Mouse (Mus musculus) embryonic facial prominence, embryonic 15.5 days (tissue): ENCODE measurements at regions not wholly inside any gene's neighbourhood (a gene's known extent, or its start where the extent isn't known, plus 50 kb on each side); places are given as distances from the start of the nearest gene placed in this dataset.

Source experiments
- ATAC-seq: fragments of 200-750 bp; cut with Nextera tagmentation; 2 replicates; pipeline ENCODE4 v1.8.0; 2017; ENCODE audit warnings: low read depth, moderate TSS enrichment; ENCODE audit not compliant: insufficient number of reproducible peaks, low FRiP score, low TSS enrichment
- H3K27ac ChIP-seq: fragments of 300-500 bp; sonication (generic); replicated peaks from 2 replicates; pipeline ENCODE4 v1.5.1; 2015; ENCODE audit warnings: mild to moderate bottlenecking, inconsistent platforms
- H3K27me3 ChIP-seq: fragments of 300-500 bp; sonication (generic); 2 replicates; pipeline ENCODE4 v1.6.1; 2015; ENCODE audit warnings: inconsistent platforms
- H3K36me3 ChIP-seq: fragments of 300-500 bp; sonication (generic); 2 replicates; pipeline ENCODE4 v1.6.1; 2015; ENCODE audit warnings: mild to moderate bottlenecking, inconsistent platforms
- H3K4me1 ChIP-seq: fragments of 300-500 bp; sonication (generic); 2 replicates; pipeline ENCODE4 v1.6.1; 2015; ENCODE audit warnings: inconsistent platforms
- H3K4me2 ChIP-seq: fragments of 300-500 bp; sonication (generic); replicated peaks from 2 replicates; pipeline ENCODE4 v1.6.1; 2015; ENCODE audit warnings: mild to moderate bottlenecking, inconsistent platforms
- H3K4me3 ChIP-seq: fragments of 300-500 bp; sonication (generic); replicated peaks from 2 replicates; pipeline ENCODE4 v1.5.1; 2015; ENCODE audit warnings: mild to moderate bottlenecking, inconsistent platforms
- H3K9ac ChIP-seq: fragments of 300-500 bp; sonication (generic); 2 replicates; pipeline ENCODE4 v1.6.1; 2015; ENCODE audit warnings: inconsistent platforms
- H3K9me3 ChIP-seq: fragments of 300-500 bp; sonication (generic); replicated peaks from 2 replicates; pipeline ENCODE4 v1.6.1; 2016; ENCODE audit warnings: inconsistent platforms
- whole genome bisulfite sequencing: fragments of 180-500 bp; shearing (Covaris S2); methylation state at CpG from one replicate; pipeline ENCODE4 v1.1.7; 2015; 5-methylcytosine and 5-hydroxymethylcytosine counted together

DNA sequence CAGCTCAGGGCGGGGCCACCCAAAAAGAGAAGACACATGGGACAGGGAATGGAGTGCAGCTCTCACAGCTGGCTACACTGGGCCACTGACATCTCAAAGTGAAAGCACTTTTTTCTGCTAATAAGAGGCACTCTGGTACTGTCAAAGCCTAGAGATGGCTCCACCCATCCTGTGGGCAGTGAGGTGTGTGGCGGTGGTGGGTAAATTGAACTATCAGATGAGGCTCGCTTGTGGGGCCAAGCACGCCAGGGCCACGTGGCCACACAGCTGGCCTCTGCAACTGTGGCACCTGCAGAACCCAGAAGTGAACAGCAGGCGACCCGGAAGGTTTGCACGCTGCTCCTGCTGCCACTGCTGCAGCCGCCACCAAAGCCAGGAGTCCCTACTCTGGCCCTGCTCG is 756.6 kb downstream of the A830018L16Rik start:
- Histone ChIP-seq H3K4me3 (no peak overlapping the region), H3K27me3 (no peaks in the 10 kb centered on the region), H3K4me2 (no peak overlapping the region), H3K9me3 (no peaks in the 10 kb centered on the region), H3K27ac (no peak overlapping the region), H3K4me1 (no peaks in the 10 kb centered on the region), H3K36me3 (no peaks in the 10 kb centered on the region), H3K9ac (no peak overlapping the region)
- 91% methylated on average over 10 of the region's 10 CpGs for WGBS
- ATAC-seq: no peak

DNA sequence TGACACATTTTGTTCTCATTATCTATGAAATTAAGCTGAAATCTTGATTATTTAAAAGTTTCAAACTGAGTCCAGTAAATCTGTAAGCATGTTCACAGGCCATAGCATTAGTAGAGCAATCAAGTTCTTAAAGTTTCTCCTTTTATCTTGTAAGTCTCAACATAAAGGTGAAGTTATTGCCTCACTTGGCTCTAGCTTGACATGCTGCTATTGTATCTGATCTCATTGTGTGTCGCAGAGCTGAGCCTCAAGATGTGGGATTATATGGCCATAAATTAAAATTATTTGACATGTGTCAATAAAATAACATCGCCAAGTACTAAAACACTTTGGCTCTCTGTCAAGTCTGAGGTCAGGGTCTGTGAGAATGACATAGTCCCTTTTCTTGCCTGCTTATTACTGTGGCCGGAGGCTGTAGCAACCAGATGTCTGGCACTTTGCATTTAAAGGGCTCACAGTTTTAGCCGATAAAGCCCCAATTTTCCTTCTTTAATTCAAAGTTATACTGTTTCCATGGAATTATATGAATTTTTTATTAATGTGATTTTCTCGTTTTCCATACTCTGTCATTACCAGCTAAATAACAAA is 775.8 kb downstream of the A830018L16Rik start:
- no peaks in the 10 kb centered on the region for H3K4me1 ChIP-seq
- 62% methylated on average over 5 of the region's 5 CpGs for WGBS
- no peaks in the 10 kb centered on the region for H3K9me3 ChIP-seq
- H3K4me3 ChIP-seq: no peak overlapping the region
- H3K27ac ChIP-seq: no peak overlapping the region
- H3K27me3 ChIP-seq: no peaks in the 10 kb centered on the region
- no peak overlapping the region for H3K4me2 ChIP-seq
- ATAC-seq: no peak
- no peaks in the 10 kb centered on the region for H3K36me3 ChIP-seq
- no peak overlapping the region for H3K9ac ChIP-seq

DNA sequence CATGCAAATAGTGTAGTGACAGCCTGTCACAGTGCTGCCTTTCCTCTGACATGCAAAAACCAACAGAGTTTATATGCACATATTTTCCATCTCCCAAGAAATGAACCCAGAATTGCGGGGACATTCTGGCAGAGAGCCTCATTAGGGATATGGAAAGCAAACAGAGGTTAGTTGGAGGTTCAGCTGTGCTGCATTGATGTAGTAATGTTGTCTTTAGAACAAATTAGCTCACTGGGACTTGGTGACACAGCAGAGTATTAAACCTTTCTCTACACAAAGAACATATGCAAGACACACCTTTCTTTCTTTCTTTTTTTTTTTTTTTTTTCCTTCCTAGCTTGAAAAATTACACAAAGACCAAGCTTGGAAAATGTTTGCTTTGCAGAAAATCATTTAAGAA is 778.7 kb downstream of the A830018L16Rik start:
- Histone ChIP-seq H3K4me3 (no peak overlapping the region), H3K9me3 (no peaks in the 10 kb centered on the region), H3K27me3 (no peaks in the 10 kb centered on the region), H3K36me3 (no peaks in the 10 kb centered on the region), H3K9ac (no peak overlapping the region), H3K4me1 (no peaks in the 10 kb centered on the region), H3K4me2 (no peak overlapping the region), H3K27ac (no peak overlapping the region)
- WGBS: 59% methylated on average over 1 of the region's 1 CpGs
- ATAC-seq: no peak

DNA sequence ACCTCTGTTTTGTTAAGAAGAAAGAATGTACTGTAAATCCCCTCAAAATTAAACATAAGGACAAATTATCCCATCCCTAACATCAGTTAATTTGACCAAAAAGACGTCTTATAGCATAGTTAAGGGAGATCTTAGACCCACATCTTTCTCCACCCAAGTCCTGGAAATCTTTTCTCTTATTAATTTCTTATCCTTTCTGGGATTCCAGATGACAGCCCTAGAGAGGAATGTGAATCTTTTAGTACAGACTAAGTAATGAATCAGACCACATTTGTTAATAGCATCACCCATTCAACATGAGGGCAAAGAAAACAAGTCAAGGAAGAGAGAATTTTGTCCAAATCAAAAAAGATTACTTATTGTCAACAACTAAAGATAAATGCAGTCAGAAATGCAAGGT is 817.2 kb downstream of the A830018L16Rik start:
- Histone ChIP-seq H3K9ac (no peak overlapping the region), H3K4me2 (no peak overlapping the region), H3K4me1 (no peaks in the 10 kb centered on the region), H3K4me3 (no peak overlapping the region), H3K9me3 (no peaks in the 10 kb centered on the region), H3K27ac (no peak overlapping the region), H3K36me3 (no peaks in the 10 kb centered on the region), H3K27me3 (no peaks in the 10 kb centered on the region)
- ATAC-seq: no peak
- 48% methylated on average over 1 of the region's 1 CpGs for WGBS

DNA sequence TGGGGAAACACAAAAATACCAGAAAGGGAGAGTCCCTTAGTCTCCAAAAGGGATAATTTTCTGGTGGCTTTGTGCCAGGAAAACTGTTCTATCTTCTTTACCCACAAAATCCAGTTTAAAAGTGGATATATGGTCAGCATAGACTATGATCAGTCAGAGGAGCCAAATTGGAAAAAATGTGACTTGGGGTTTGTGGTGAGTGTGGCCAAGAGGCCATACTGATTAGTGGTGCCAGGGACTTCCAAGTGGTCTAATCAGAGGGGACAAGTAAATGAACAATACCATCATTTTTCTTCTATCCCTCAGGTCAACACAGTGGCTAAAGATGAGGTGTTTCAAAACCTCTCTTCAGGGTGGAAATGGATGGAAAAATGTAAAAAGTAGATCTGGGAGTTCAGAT is 828.2 kb downstream of the A830018L16Rik start:
- H3K9ac ChIP-seq: no peak overlapping the region
- H3K4me2 ChIP-seq: no peak overlapping the region
- no peaks in the 10 kb centered on the region for H3K9me3 ChIP-seq
- H3K36me3 ChIP-seq: no peaks in the 10 kb centered on the region
- ATAC-seq: peak; percentile 47; the same call in 1 of the 2 replicates
- H3K27ac ChIP-seq: no peak overlapping the region
- H3K27me3 ChIP-seq: no peaks in the 10 kb centered on the region
- H3K4me3 ChIP-seq: no peak overlapping the region
- H3K4me1 ChIP-seq: no peaks in the 10 kb centered on the region

DNA sequence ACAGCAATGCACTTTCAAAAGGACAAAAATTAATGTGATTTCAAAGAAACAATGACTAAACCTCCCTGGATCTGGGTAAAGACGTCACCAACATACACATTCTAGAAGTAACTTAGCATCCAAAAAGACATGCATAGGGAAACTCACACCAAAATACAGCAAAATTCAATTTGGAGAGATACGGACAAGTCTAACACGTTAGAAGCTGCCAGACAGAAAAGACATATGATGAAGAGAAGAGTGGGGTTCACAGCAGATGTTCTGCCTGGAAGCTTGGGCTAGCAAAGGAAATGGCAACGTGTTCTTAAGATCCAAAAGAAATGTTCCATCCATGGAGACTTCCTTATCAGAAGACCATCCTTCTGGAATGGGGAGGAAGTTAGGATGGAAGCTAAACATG is 868.6 kb downstream of the A830018L16Rik start:
- Histone ChIP-seq H3K4me2 (no peak overlapping the region), H3K4me1 (no peaks in the 10 kb centered on the region), H3K27me3 (no peaks in the 10 kb centered on the region), H3K36me3 (no peaks in the 10 kb centered on the region), H3K9me3 (no peaks in the 10 kb centered on the region), H3K27ac (no peak overlapping the region), H3K9ac (no peak overlapping the region), H3K4me3 (no peak overlapping the region)
- no peak for ATAC-seq
- 93% methylated on average over 4 of the region's 4 CpGs for WGBS

DNA sequence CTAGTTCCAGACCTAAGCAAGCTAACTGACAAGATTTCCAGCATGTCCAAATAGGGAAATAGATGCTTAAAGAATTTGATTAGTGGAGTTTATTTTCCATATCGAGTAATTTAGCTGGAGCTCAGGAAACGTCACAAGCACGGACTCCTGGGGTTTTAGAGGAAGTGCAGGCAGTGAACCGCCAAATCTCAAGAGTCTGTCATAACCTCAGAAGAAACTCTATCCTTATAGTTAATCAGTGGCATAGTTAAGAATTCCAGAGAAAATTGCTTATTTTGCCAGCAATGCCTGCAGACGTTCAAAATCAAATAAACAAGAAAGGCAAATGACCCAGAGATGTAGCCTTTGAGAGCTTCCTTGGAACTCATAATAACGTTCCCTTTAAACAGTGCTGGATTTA is 871.6 kb downstream of the A830018L16Rik start:
- Histone ChIP-seq H3K27ac (0 out of 2 replicates have a peak overlapping the region, but pooled peaks have one; percentile 11), H3K36me3 (no peaks in the 10 kb centered on the region), H3K4me2 (no peak overlapping the region), H3K4me3 (no peak overlapping the region), H3K4me1 (no peaks in the 10 kb centered on the region), H3K27me3 (no peaks in the 10 kb centered on the region), H3K9ac (no peak overlapping the region), H3K9me3 (no peaks in the 10 kb centered on the region)
- peak; percentile 51; the same call in 1 of the 2 replicates for ATAC-seq
- 35% methylated on average over 6 of the region's 6 CpGs for WGBS

DNA sequence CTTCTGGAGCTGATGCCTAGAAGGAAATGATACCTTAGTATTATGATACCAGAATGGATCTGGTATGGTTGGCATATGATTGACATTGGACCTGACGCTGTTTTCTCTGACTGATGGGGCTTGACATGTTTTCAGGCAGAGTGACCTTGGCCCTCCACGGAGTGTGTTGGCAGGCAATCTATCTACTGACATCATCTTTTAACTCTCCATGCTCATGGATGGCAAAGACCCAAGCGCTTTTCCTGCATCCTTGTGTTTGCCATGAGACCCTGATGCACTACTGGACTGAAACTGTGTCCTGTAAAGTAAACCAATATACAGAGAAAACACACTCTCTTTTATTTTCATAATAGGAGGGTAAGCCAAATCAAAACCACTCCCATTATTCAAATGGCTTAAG is 872.1 kb downstream of the A830018L16Rik start:
- ATAC-seq: 0 out of 2 replicates have a peak, but pooled peaks have one; percentile 4
- Histone ChIP-seq H3K9ac (no peak overlapping the region), H3K4me2 (no peak overlapping the region), H3K27ac (no peak overlapping the region), H3K36me3 (no peaks in the 10 kb centered on the region), H3K4me1 (no peaks in the 10 kb centered on the region), H3K4me3 (no peak overlapping the region), H3K9me3 (no peaks in the 10 kb centered on the region), H3K27me3 (no peaks in the 10 kb centered on the region)
- 52% methylated on average over 3 of the region's 3 CpGs for WGBS

DNA sequence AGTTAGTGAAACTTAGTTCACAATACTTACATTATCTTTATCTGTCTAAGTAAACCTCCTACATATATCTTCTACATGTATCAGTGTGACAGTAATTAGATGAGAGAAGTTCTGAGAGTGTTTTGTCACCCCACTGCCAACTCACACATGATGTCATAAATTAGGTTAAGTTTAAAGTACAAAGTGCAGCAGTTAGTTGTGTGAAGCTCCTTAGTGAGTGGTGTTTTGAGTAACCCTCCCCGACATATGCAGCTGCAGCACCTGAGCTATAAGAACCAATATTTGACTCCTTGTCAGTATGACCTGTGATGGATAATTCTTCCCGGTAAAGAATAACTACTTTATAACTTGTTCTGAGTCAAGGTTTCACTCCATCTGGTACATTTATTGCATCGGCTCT is 874.6 kb downstream of the A830018L16Rik start:
- Histone ChIP-seq H3K9ac (no peak overlapping the region), H3K27me3 (no peaks in the 10 kb centered on the region), H3K4me1 (peaks cover 4% of the 10 kb centered on the region; the same call in 1 of the 2 replicates), H3K4me3 (no peak overlapping the region), H3K36me3 (no peaks in the 10 kb centered on the region), H3K9me3 (no peaks in the 10 kb centered on the region), H3K27ac (no peak overlapping the region), H3K4me2 (no peak overlapping the region)
- 85% methylated on average over 3 of the region's 3 CpGs for WGBS
- ATAC-seq: no peak

DNA sequence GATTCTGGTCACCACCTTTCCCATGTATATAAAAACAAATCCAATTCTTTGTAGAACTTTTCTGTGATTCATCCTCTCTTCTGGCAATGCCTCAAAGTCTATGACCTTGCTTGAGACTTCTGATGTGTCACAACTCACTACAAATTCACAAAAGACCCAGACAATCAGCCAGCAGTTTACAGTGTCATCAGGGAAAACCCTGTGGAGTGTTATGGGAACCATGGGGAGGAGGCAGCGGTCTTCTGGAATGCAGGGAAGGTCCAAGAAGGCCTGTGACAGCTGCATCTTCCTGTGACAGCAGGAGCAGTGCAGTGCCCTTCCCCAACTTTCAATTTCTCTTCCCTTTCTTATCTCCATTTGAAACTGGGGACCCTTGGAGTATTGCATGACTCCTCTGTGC is 877.9 kb downstream of the A830018L16Rik start:
- Histone ChIP-seq H3K27me3 (no peaks in the 10 kb centered on the region), H3K4me2 (no peak overlapping the region), H3K36me3 (no peaks in the 10 kb centered on the region), H3K4me1 (peaks cover 4% of the 10 kb centered on the region; the same call in 1 of the 2 replicates), H3K4me3 (no peak overlapping the region), H3K9ac (no peak overlapping the region), H3K27ac (peak overlapping the region; percentile 72), H3K9me3 (no peaks in the 10 kb centered on the region)
- ATAC-seq: no peak
- WGBS: 50% methylated on average over 1 of the region's 1 CpGs

DNA sequence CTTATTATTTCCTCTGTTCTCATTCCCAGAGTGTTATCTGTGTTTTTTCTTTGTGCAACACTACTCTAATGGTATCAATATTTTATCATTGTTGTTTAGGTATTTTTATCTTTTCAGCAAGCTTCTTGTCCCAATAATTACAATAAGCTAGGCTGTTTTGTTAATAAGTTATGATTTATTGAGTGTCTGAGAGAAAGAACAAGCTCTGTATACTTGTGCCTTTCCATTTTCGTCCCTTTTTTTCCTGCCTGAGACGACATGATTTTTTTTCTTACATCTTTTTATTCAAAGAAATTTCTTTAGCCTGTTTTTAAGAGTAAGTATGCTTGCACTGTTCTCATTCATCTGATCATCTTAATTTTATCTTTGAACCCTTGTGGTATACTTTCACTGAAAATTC is 904.1 kb downstream of the A830018L16Rik start:
- Histone ChIP-seq H3K27me3 (no peaks in the 10 kb centered on the region), H3K4me2 (no peak overlapping the region), H3K27ac (no peak overlapping the region), H3K9ac (no peak overlapping the region), H3K36me3 (no peaks in the 10 kb centered on the region), H3K4me3 (no peak overlapping the region), H3K9me3 (no peaks in the 10 kb centered on the region), H3K4me1 (no peaks in the 10 kb centered on the region)
- no peak for ATAC-seq
- 81% methylated on average over 2 of the region's 2 CpGs for WGBS

DNA sequence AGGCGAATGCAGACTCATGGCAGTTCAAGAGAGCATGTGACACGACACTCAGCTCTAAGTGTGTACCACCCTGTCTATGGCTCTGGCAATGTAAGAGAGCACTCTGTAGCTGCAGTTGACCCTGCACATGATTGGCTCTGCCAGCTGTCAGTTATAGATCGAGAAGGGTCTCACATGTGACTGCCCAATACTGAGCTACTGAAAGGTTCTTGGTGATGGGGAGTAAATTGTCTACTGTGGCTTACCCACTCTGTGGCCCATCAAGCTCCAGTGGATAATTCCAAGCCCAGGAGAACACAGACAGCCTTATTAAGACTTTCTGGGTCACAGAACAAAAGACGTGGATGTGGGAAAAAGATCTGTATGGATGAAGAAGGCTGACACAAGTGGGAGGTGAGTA is 920.3 kb downstream of the A830018L16Rik start:
- Histone ChIP-seq H3K27me3 (no peaks in the 10 kb centered on the region), H3K4me2 (no peak overlapping the region), H3K36me3 (no peaks in the 10 kb centered on the region), H3K27ac (0 out of 2 replicates have a peak overlapping the region, but pooled peaks have one; percentile 7), H3K4me3 (no peak overlapping the region), H3K9ac (no peak overlapping the region), H3K4me1 (no peaks in the 10 kb centered on the region), H3K9me3 (no peaks in the 10 kb centered on the region)
- no peak for ATAC-seq
- 89% methylated on average over 4 of the region's 4 CpGs for WGBS
